Mouse (Mus musculus) cerebellum, adult 9-11 months (tissue): ENCODE data around the gene Mphosph6.

ENCODE experiments used
- DNase-seq: peaks from one replicate; pipeline ENCODE4 v3.0.0; 2022

Mphosph6 gene

DNA sequence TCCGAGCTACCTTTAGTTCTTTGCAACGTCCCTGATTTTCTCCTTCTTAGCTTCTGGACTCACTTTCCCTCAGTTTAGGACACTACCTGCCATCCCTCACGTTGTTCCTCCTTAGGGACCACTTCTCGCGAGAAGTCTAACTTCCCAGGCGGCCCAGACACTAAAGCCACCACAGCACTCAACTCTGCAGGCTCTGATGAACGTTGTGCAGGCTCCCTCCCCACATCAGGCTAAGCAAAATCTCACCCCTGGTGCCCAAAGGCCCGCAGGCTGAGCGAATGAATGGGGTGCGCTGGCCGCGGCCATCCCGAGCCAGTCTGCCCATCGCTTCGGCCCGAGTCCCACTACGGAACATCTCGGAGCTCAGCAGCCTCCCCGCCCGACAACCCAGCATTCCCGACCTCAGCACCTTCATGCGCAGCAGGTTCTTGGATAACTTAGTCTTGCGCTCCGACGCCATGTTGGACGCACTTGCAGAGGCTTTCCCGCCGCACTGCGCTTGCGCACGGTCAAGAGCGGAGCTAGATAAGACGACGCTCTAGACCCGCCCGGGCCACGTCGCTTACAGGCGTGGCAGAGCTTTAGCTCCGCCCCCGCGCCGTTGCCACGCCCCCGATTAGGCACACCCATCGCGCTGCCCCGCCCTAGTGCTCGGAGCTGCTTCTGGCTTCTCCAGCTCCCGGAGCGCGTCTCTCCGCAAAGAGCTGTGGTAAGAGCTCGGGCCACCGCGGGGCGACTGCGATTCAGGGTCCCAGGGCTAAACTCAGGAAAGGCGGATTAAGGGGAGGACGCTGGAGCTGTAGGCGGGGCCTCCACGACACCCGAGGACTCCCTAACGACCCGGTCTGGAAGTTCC lies at the start of gene Mphosph6:
TSS of gene Mphosph6 (minus strand) at position 501 of the 856 bp plus-strand sequence.
- DNase-seq: peak; percentile 96

DNA sequence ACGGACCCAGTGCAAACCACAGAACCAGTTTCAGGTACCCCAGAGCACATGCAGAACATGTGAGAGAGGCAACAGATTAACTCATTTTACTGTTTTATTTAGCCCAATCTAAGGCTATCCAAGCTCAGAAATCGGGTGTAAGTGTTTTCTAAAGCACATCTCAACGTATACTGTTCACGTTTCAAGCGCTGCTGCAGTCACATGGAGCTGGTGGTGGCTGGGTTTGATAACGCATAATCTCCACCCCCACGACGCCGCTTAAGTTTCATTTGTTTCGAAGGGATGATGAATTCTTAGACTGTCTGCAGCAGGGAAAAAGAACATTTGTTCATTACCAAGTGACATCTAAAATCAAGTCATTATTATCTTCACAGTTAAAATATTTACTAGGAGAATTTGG lies 48.7 kb upstream of the Mphosph6 start:
- DNase-seq: no peak

DNA sequence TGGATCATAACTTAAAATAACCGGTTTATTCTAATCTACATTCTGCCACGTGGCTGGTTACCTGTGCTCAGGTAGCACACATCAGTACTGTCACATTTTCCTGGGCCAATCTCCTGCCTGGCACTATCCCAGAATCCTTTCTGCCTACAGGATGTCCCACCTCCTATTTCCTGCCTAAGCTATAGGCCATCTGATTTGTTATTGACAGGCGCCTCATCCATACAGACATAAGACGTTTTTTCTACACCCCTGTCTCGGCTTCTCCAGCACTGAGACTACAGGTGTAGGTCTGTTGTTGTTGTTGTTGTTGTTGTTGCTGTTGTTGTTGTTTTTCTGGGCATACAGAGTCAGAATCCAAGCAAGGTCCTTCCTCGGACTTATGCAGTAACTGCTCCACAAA lies 46.1 kb upstream of the Mphosph6 start:
- DNase-seq: no peak

DNA sequence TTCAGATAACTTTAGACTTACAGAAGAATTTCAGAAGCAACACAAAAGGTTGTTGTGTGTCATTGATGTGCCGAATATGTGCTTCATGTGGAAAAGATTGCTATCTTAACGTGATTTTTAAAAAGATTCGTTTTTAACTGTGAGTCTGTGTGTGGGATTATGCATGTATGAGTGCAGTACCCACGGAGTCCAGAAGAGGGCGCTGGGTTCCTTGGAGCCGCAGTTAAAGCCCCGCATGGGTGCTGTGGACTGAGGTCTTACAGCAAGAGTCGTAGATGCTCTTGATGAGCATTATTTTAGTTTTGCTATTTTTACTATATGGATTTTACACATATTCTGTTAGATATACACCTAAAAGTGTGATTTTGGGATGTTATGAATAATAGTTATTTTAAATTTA lies 42.0 kb upstream of the Mphosph6 start:
- no peak for DNase-seq

DNA sequence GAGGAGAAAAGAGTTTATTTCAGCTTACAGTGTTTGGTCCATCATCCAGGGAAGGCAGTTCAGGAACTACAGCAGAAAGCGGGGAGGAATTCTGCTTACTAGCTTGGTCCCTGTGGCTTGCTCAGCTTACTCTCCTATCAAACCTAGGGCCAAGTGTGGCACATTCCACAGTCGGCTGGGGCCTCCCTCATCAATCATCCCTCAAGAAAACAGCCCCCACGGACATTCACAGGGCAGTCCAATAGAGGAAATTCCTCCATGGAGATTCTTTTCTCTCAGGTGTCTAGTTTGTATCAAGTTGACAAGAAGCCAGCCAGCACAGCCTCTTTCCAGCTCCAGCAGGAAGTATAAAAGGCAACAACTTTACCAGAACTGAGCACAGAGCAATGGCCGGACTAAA lies 11.8 kb upstream of the Mphosph6 start:
- no peak for DNase-seq

DNA sequence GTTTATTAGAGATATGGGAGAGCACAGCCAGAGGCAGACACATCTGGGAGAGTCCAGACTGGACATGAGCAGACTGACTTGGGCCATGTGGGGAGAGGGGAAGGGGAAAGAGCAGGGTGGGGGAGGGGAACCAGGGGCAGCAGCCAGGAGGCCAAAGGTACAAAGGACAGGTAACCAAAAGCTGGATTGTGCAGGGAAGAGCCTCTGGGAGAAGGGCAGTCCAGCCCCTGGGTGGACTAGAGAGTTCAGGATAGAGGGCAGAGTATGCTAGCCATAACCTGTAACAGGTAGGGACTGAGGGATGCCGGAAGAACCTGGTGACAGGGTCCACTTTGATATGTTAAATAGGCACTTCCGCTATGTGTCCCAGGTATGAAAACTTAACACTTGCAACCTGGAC lies 8.9 kb upstream of the Mphosph6 start:
- no peak for DNase-seq

DNA sequence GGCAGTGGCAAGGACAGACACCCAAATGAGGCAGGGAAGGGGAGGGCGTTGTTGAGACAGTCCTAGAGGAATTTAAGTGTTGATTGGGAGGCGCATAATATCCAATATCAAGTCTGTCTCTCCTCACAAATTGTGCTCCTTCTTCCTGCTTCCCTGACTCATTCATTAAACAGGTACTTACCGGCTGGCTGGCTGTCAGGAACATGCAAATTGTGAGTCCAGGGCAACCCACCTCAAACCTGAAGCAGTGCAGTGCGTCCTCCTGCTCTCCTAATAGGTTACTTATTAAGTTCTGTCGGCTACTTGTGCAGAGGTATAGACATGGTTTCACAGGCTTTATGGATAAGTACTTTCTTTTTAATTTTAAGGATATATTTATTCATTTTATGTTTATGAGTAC lies 3.7 kb upstream of the Mphosph6 start:
- no peak for DNase-seq

DNA sequence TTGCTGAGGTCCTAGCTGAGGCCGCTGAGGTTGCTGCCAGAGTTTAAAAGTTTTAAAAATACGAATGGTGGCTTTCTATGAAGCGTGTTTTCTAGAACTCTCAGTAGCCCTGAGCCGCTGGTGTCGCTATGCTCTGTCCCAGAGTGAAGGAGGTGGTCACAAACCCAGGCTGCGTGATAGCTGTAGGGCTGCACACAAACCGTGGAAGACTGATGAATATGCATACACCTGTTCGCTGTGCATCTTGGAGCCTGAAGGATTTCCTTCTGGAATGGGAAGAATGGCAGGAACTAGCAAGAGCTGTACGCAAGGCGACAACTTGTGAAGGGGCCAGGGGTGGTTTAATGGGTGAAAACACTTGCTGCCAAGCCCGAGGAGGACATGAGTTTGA lies 551 bp upstream of the Mphosph6 start:
- DNase-seq: no peak

DNA sequence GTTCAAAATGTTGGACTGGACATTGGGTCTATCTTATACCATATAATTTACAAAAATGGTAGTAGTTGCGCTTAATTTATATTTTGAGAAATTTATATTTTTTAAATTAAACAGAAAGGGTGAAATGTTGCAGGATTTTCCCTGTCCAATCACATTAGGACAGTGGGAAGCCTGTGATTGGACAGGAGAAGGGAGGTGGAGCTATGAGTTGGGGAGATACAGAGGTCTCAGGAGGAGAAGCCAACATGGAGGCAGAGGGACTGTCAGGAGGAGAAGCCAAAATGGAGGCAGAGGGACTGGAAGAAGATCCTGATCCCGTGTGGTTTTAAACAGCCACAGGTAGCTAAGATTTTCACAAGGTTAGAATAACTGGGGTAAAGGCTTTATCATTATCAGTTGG lies 3.7 kb downstream of the Mphosph6 start:
- no peak for DNase-seq

DNA sequence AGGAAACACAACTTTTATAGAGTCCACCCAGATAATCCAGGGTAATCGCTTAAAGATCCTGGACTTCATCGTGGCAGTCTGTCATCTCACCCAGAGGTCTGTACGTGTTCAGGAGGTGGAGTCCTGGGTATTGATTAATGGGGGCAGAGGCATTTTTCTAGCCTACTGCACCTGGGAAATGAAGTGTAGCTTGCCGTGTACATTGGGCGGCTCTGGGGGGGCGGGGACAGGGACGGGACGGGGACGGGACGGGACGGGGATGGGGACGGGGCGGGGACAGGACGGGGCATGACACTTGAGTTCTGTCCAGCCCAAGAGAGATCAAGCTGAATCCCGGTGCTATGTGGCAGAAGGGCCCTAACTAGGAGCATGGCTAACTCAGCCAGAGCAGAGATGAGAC lies 5.3 kb downstream of the Mphosph6 start:
- DNase-seq: no peak

DNA sequence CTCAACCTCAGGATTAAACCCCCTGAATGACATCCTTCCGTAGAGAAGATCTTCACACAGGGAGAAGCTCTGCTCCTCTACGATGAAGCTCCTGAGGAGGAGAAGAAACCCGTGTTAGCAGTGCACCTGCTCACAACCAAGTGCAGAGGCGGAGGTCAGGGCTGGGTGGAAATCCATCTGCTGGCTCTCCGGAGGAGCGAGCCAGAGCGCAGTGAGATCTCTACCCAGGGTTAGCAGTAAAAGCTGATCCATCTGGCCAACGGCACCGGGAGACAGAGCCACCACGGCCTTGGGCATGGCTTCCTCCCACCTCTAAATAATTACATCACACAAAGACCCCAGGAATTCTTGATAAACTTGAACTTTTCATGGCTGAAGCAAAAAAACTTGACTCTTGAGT lies 7.2 kb downstream of the Mphosph6 start:
- peak; percentile 74 for DNase-seq

DNA sequence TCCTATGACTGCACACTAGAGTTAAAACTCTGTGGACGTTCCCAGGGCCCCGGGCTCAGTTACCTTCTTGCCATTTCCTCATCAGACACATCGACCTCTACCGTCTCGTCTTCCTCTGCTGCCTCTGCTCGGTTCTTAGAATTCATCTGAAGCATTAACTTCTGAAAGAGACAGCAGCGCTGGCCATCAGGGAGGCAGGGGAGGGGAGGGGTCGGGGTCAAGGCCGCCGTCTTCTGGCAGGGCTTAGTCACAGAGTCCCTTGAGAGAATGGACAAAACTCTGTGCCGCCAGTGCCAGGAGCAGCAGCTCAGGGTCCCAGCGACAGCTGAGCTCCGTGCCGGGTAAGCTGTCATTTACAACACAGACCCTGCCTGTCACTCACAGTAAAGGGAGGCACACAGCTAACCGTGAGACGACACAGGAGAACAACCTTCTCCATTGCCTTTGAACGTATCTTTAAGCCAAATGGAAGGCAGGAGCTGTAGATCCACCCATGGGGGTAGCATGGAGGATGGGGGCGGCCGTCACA lies 9.1 kb downstream of the Mphosph6 start:
- no peak for DNase-seq

DNA sequence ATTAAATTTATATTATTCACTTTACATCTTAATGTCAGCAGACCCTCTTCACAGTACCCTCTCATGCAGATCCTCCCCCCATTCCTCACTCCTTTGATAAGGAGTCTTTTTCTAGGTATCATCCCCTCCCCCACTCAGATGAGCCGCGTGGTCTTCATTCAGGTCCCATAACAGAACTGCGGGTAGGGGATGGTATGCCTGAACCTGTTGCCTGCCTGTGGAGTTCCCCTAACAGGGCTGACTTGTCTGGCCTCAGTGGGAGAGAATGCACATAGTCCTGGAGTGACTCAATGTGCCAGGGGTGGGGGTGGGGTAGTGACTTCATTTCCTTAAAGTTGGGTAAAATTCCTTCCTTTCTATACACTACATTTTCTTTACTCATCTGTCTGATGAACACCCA lies 15.3 kb downstream of the Mphosph6 start:
- DNase-seq: no peak

DNA sequence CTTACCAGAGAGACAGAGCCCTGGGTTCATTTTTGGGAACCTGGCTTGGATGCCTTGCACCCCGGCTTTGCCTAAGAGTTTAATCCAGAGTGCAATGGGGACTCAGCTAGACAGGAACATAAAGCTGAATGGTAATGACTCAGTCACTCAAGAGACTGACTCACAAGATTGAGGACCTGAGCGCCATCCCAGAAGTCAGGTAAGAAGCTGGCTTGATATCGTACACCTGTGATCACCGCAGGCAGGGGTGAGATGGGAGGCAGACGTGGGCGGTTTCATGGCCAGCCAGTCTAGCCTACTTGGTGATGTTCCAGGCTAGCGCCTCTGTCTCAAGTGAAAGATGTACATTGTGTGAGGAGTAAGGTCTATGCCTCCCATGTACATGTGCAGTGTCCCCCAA lies 18.7 kb downstream of the Mphosph6 start:
- DNase-seq: no peak

DNA sequence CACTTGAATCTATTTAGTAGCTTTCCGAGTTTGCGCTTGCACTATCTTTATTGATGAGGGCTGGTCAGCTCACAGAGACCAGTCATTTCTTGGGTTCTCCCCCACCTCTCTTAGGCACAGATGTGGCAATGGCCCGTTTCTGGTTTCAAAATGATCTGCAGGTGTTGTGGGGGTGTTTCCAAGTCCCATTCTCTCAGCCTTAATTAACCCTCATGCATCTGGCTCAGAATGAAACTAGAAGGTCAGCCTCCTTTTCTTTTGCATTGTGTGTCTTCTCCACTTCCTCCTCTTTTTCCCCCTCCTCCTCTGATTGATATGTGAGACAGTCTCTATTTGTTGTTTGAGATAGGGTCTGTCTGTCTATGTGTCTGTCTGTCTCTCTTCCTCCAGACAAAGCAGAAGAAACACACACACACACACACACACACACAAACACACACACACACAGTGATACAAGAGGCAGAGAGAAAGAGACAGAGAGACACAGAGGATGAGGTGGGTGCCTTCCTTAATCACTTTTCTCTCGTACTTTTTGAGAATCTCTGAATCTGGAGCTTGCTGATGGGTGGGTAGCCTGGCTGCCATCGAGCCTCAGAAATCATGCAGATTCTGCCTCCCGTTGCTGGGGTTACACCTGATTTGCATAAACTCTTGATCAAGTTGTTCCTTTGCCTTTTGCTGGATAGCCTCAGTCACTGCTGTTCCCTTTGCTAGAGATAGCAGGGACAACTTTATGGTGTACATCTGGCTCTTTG lies 20.2 kb downstream of the Mphosph6 start:
- DNase-seq: no peak

DNA sequence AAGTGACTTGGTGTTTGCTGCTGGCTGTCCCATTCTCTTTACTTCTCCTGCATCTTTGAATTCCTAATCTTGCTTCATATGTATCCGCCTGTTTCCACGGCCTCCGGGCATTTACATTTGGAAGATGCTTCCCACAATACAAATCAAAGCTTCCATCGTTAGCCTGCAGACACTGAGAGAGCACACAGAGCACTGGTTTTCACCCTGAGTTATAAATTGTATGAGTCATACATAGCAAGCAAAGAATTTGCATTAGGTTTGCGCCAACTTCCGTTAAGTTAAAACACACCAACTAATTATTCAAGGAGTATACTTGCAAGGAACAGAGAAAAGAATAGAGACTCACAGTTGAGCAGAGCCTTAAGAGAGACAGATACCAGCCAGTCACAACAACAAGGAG lies 22.4 kb downstream of the Mphosph6 start:
- DNase-seq: no peak

DNA sequence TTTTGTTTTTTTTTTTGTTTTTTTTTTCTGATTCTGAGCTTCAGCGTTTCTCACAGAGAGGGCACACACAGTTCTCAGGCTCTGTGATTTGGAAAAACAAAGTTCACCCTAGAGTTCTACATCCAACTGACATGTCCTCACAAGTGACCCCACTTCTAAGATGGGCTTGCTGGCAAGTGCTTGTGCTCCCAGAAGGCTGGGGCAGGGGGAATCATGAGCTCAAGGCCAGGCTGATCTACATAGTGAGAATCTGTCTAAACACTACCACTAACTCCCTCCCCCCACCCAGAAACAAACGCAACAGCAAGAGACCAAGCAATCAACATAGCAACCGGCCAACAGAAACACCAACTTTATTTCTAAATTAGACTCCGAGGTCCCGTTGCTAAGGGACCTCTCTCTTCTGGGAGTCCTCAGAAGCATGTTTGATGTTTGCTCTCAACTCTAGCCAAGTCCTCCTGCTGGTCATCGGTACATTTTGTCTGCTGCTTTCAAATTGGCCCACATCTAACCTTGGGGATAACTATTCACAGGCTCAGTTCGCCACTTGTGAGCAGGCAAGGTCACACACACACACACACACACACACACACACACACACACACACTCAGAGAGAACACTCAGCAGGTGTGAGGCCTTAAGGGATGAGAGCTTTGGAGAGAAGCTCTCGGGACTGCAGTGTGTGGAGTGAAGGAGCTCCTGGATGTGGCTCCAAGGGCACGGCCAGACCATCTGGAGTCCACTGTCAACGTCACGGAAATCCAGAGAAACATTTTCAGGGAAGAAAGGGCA lies 23.0 kb downstream of the Mphosph6 start:
- DNase-seq: no peak

DNA sequence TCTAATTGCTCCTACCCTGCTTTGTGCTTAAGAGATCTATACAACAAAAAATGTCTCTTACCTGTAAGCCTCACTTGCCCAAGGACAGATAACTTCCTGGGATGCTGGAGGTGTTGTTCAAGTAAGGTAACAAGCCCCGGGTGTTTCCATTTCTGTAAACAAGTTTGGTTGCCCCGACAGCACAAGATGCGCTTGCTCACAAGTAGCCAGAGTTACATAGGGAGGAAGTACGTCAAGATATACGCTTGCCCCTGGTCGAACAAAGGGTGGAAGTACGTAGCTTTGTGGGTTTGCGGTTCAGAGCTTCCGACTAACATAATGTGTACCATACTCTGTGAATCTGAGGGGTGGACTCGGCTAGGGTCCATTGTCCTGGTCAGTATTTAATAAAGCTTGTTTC lies 25.7 kb downstream of the Mphosph6 start:
- DNase-seq: no peak

DNA sequence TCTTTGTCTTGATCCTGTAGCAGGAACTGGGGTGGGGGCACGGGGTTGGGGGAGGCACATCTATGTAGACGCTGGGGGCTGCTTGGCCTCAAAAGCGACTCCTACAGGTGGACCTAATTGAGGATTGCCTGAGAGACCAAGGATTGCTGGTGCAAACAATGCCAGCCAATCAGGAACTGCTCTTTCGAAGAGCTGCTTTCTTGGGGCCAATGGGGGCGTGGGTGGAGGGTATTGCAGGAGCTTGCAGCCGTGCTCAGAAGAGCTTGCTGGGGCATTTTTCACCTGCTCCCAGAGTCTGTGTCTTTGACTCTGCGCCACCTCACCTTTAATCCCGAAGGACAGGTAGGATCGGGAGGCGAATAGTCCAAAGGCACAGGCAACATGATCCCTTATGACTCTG lies 26.1 kb downstream of the Mphosph6 start:
- DNase-seq: no peak

DNA sequence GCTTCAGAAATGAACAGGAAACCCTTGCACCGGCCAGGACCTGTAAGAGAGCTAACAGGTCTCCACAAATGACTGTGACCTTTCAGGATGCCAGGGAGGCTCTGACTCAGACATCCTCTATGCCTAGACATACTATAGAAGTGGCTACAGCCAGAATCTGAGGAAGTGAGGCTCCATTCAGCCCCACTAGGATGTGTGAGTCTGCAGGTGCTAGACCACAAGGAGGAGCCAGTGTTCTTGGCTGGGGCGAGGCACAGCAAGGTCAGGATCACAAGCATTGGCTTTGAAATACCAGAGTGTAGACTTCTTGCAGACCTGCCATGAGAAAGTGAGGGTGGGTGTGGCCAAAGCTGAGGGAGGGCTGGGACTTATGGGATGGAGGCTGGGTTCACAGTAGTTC lies 29.1 kb downstream of the Mphosph6 start:
- no peak for DNase-seq

DNA sequence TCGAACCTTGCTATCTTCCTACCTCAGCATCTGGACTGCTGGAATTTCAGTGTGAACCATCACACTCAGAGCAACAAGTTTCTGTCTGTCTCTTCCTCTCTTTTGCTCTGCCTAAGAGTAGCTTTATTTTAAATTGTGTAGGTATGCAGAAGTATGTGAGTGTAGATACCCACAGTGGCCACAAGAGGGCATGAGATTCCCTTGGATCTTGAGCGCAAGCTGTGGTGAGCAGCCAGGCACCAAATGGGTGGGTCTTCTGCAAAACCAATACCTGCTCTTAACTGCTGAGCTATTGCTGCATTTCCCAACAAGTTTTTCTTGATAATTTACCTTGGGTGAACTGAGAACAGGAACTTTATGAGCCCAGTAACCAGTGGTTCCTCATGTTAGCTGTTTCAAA lies 29.6 kb downstream of the Mphosph6 start:
- DNase-seq: no peak

DNA sequence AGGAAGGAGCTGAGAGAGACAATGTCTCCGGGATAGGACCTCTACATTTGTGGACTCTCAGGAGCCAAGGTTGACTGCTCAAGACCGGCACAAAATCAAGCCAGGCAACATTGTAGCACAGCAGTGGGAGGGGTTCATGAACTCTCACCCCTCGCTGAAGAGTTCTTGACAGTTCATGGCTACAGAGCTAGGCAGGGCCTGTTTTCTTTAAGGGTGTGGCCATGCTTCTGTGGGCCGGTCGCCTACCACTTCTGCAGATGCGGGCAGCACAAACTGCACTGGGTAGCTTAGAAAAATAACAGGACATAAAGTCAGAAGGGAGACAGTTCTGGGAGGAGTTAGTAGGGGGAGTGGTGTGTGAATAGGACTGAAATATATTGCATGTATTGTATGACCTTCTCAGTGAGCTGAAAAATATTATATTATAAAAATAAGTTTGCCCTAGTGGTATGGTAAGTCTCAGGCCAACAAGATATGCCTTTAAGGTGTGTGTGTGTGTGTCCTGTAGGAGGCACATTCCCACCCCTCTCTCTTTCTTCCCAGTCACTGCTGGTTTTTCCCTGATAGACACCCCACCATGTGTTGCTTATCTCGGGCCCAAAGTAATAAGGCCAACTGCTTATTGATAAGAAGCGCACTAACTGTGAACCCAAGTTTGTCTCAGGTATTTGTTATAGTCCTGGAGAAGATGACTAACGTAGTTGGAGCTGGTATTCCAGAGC lies 30.5 kb downstream of the Mphosph6 start:
- DNase-seq: no peak

DNA sequence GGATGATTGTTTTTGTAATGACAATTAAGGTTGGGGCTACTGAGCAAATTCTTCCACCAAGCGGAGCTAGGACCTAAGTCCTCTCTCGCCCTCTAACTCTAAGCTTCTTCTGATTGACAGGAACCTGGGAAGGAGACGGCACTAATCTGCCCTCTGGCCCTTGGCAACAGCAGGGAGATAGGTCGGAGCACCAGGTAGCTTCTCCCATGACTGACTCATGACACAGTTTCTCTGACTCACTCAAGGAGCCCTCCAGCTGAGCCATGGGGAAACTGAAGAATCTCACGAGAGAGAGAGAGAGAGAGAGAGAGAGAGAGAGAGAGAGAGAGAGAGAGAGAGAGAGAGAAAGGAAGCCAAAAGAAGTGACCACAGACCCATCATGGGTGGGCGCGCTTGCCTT lies 32.8 kb downstream of the Mphosph6 start:
- DNase-seq: no peak
